Mouse (Mus musculus): Measurements from ENCODE around the gene Zp2. TPM values are rescaled to one million over a fixed set of nuclear protein-coding genes. Genes with fewer than 3 reads are reported as not detected.

Gene Zp2
- polyA plus RNA-seq (2011; ENCODE audit: insufficient read depth, insufficient read length, low replicate concordance, missing spikeins) = not detected in 2 replicates

GRCm38 (mm10) chr7:120145191-120145590 lies at the start of gene Zp2:
TSS of gene Zp2 (minus strand) at chr7:120145291.
- no peak within 1 kb of the TSS for H3K27ac ChIP-seq (ENCODE audit: control insufficient read depth, insufficient read depth, low read depth, low read length, poor library complexity)
- TF ChIP-seq POLR2A (IDR thresholded peaks at IDR 0.05; ENCODE audit: borderline replicate concordance, control insufficient read depth, low read depth, low read length) (no peak), CTCF (IDR thresholded peaks at IDR 0.05; ENCODE audit: control insufficient read depth, insufficient read depth, low read length) (no peak)
- 71% methylated on average over 9 of the region's 9 CpGs for WGBS
- H3K4me1 ChIP-seq (ENCODE audit: control insufficient read depth, insufficient read depth, low read length) = no peaks in the 10 kb centered on the region
- no peak within 1 kb of the TSS for H3K4me3 ChIP-seq (replicated peaks; ENCODE audit: control insufficient read depth, low read depth, low read length)

- TF ChIP-seq CTCF (IDR thresholded peaks at IDR 0.05; ENCODE audit: control insufficient read depth, insufficient read depth, low read length) = no peak
- no peak for TF ChIP-seq POLR2A (IDR thresholded peaks at IDR 0.05; ENCODE audit: borderline replicate concordance, control insufficient read depth, low read depth, low read length)
- H3K4me3 ChIP-seq (replicated peaks; ENCODE audit: control insufficient read depth, low read depth, low read length) = no peak overlapping the region
- no peaks in the 10 kb centered on the region for H3K4me1 ChIP-seq (ENCODE audit: control insufficient read depth, insufficient read depth, low read length)
- WGBS = 76% methylated on average over 6 of the region's 6 CpGs
- no peak overlapping the region for H3K27ac ChIP-seq (ENCODE audit: control insufficient read depth, insufficient read depth, low read depth, low read length, poor library complexity)
Observed at GRCm38 (mm10) chr7:120192816-120193215, 47.7 kb upstream of the Zp2 start.

- 56% methylated on average over 3 of the region's 3 CpGs for WGBS
- TF ChIP-seq POLR2A (IDR thresholded peaks at IDR 0.05; ENCODE audit: borderline replicate concordance, control insufficient read depth, low read depth, low read length) = no peak
- no peak overlapping the region for H3K27ac ChIP-seq (ENCODE audit: control insufficient read depth, insufficient read depth, low read depth, low read length, poor library complexity)
- H3K4me1 ChIP-seq (ENCODE audit: control insufficient read depth, insufficient read depth, low read length) = no peaks in the 10 kb centered on the region
- H3K4me3 ChIP-seq (replicated peaks; ENCODE audit: control insufficient read depth, low read depth, low read length) = no peak overlapping the region
Observed at GRCm38 (mm10) chr7:120192207-120192606, 47.1 kb upstream of the Zp2 start.

GRCm38 (mm10) chr7:120190150-120190665 lies 45.1 kb upstream of the Zp2 start:
- no peak for TF ChIP-seq CTCF (IDR thresholded peaks at IDR 0.05; ENCODE audit: control insufficient read depth, insufficient read depth, low read length)
- no peaks in the 10 kb centered on the region for H3K4me1 ChIP-seq (ENCODE audit: control insufficient read depth, insufficient read depth, low read length)
- 77% methylated on average over 8 of the region's 8 CpGs for WGBS
- H3K4me3 ChIP-seq (replicated peaks; ENCODE audit: control insufficient read depth, low read depth, low read length) = no peak overlapping the region
- H3K27ac ChIP-seq (ENCODE audit: control insufficient read depth, insufficient read depth, low read depth, low read length, poor library complexity) = no peak overlapping the region

- WGBS = 71% methylated on average over 8 of the region's 8 CpGs
- TF ChIP-seq POLR2A (IDR thresholded peaks at IDR 0.05; ENCODE audit: borderline replicate concordance, control insufficient read depth, low read depth, low read length) = no peak
- TF ChIP-seq CTCF (IDR thresholded peaks at IDR 0.05; ENCODE audit: control insufficient read depth, insufficient read depth, low read length) = no peak
- Histone ChIP-seq H3K4me3 (replicated peaks; ENCODE audit: control insufficient read depth, low read depth, low read length) (no peak overlapping the region), H3K4me1 (ENCODE audit: control insufficient read depth, insufficient read depth, low read length) (no peaks in the 10 kb centered on the region), H3K27ac (ENCODE audit: control insufficient read depth, insufficient read depth, low read depth, low read length, poor library complexity) (no peak overlapping the region)
Observed at GRCm38 (mm10) chr7:120189369-120190149, 44.5 kb upstream of the Zp2 start.

- Histone ChIP-seq H3K4me3 (replicated peaks; ENCODE audit: control insufficient read depth, low read depth, low read length) (no peak overlapping the region), H3K4me1 (ENCODE audit: control insufficient read depth, insufficient read depth, low read length) (no peaks in the 10 kb centered on the region), H3K27ac (ENCODE audit: control insufficient read depth, insufficient read depth, low read depth, low read length, poor library complexity) (no peak overlapping the region)
- TF ChIP-seq CTCF (IDR thresholded peaks at IDR 0.05; ENCODE audit: control insufficient read depth, insufficient read depth, low read length) (no peak), POLR2A (IDR thresholded peaks at IDR 0.05; ENCODE audit: borderline replicate concordance, control insufficient read depth, low read depth, low read length) (no peak)
- 83% methylated on average over 5 of the region's 5 CpGs for whole genome bisulfite sequencing
Observed at GRCm38 (mm10) chr7:120188946-120189345, 43.9 kb upstream of the Zp2 start.

- Histone ChIP-seq H3K27ac (ENCODE audit: control insufficient read depth, insufficient read depth, low read depth, low read length, poor library complexity) (no peak overlapping the region), H3K4me3 (replicated peaks; ENCODE audit: control insufficient read depth, low read depth, low read length) (no peak overlapping the region), H3K4me1 (ENCODE audit: control insufficient read depth, insufficient read depth, low read length) (no peaks in the 10 kb centered on the region)
- no peak for TF ChIP-seq CTCF (IDR thresholded peaks at IDR 0.05; ENCODE audit: control insufficient read depth, insufficient read depth, low read length)
- TF ChIP-seq POLR2A (IDR thresholded peaks at IDR 0.05; ENCODE audit: borderline replicate concordance, control insufficient read depth, low read depth, low read length) = no peak
Observed at GRCm38 (mm10) chr7:120182891-120183290, 37.8 kb upstream of the Zp2 start.

- TF ChIP-seq CTCF (IDR thresholded peaks at IDR 0.05; ENCODE audit: control insufficient read depth, insufficient read depth, low read length) (no peak), POLR2A (IDR thresholded peaks at IDR 0.05; ENCODE audit: borderline replicate concordance, control insufficient read depth, low read depth, low read length) (no peak)
- 92% methylated on average over 4 of the region's 4 CpGs for WGBS
- Histone ChIP-seq H3K27ac (ENCODE audit: control insufficient read depth, insufficient read depth, low read depth, low read length, poor library complexity) (no peak overlapping the region), H3K4me1 (ENCODE audit: control insufficient read depth, insufficient read depth, low read length) (no peaks in the 10 kb centered on the region), H3K4me3 (replicated peaks; ENCODE audit: control insufficient read depth, low read depth, low read length) (no peak overlapping the region)
Observed at GRCm38 (mm10) chr7:120181401-120182230, 36.5 kb upstream of the Zp2 start.
